Mouse (Mus musculus): ENCODE measurements around the gene Ccr9. TPM values are rescaled to one million over a fixed set of nuclear protein-coding genes. Genes with fewer than 3 reads are reported as not detected.
A peak's percentile ranks its signal among the peaks of the same experiment; 100 is the strongest.
"Not testable (repeated sequence)": the region's sequence is repeated elsewhere in the genome, so short reads cannot be mapped to it uniquely, and the experiment has no call there.

The Ccr9 gene
- polyA plus RNA-seq, 1 experiment from 2014 or later, result 0.23 TPM

DNA sequence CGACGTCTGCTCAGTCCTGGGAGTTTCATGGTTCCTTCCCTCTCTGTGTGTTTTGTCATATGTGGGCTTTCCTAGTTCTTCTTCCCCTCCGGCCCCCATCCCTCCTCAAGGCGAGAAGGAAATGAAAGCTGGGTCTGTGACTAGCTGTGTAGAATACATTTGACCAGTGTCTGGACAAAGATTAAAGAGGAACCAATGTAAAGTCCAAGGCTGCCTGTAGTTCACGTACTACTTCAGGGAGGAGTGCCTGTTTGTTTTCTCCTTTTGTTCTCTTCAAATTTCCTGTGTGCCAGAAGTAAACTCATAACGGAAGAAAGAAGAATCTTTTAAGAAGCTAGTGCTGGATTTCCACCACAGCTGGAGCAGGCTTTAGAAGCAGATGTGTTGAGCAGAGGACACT, 91.3 kb downstream of the Ccr9 start:
- H3K27me3 ChIP-seq (ENCODE audit: insufficient read depth, low read length), result no peaks in the 10 kb centered on the region
- no peak for DNase-seq

DNA sequence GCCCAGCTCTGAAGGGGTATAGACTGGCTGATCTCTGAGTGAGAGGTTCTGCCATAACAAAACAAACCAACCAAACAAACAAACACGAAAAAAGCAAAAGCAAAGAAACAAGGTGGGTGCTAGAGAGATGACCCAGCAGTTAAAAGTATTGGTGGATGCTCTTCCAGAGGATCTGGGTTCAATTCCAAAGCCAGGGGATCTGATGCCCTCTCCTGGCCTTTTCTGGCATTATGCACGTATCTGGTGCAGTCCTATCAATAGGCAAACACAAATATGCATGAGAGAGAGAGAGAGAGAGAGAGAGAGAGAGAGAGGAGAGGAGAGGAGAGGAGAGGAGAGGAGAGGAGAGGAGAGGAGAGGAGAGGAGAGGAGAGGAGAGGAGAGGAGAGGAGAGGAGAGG, 95.1 kb downstream of the Ccr9 start:
- H3K27me3 ChIP-seq (ENCODE audit: insufficient read depth, low read length); H3K4me3 ChIP-seq (ENCODE audit: low read depth, low read length); H3K4me1 ChIP-seq (ENCODE audit: insufficient read depth); H3K4me2 ChIP-seq (ENCODE audit: low read depth, low read length); DNase-seq; H3K27ac ChIP-seq (ENCODE audit: low read depth); H3K9ac ChIP-seq (replicated peaks); ATAC-seq; H3K36me3 ChIP-seq (replicated peaks; ENCODE audit: insufficient read depth, low read length); H3K9me3 ChIP-seq (ENCODE audit: low read length): not testable (repeated sequence)
- peak; percentile 55 for TF ChIP-seq CTCF (IDR thresholded peaks at IDR 0.05; ENCODE audit: low read depth)
- WGBS (ENCODE audit: insufficient replicate concordance), result 30% methylated on average over 2 of the region's 2 CpGs

More for the DNA sequence above, 91.3 kb downstream of the Ccr9 start:
- ATAC-seq, result 0 out of 2 replicates have a peak, but pooled peaks have one; percentile 21
- H3K4me1 ChIP-seq (ENCODE audit: insufficient read depth), result no peaks in the 10 kb centered on the region
- no peaks in the 10 kb centered on the region for H3K9me3 ChIP-seq (ENCODE audit: low read length)
- 0 out of 2 replicates have a peak overlapping the region, but pooled peaks have one; percentile 8 for H3K27ac ChIP-seq (ENCODE audit: low read depth)
- peak overlapping the region; percentile 16; the same call in 1 of the 2 replicates for H3K4me2 ChIP-seq (ENCODE audit: low read depth, low read length)
- no peaks in the 10 kb centered on the region for H3K36me3 ChIP-seq (replicated peaks; ENCODE audit: insufficient read depth, low read length)
- WGBS (ENCODE audit: insufficient replicate concordance), result 18% methylated on average over 6 of the region's 6 CpGs
- no peak for TF ChIP-seq CTCF (IDR thresholded peaks at IDR 0.05; ENCODE audit: low read depth)
- no peak for TF ChIP-seq EP300 (IDR thresholded peaks at IDR 0.05; ENCODE audit: low read depth)
- H3K4me3 ChIP-seq (ENCODE audit: low read depth, low read length), result no peak overlapping the region
- H3K9ac ChIP-seq (replicated peaks), result no peak overlapping the region

DNA sequence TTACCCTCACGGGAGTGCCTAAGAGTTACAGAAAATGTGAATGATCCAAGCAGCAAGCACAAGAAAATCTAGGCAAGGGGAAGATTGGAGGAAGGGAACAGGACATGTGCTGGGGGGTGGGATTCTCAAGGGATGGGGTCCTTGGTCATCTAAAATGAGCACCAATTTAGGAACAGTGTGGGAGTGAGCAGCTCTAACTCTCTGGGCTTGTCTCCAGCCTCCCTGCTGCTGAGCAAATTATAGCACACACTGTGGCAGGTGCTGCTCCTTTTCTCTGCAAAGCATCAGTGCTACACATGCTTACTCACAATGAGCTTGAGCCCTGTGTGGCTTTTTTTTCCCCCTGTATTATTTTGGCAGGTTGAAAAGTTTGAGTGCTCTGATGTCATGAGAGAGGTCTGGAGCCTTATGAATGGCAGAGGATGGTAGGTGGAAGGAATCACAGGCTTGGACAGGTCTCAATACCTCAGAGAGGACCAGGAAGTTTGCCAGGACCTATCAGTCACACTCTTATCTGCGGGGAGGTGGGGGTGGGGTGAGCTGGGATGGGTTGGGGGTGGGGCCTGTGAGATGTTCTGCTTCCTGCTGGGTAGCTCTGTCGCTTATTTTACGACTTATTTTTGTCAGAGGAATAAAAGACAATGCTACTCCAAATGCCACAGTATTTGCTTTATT, 110.8 kb downstream of the Ccr9 start:
- TF ChIP-seq EP300 (IDR thresholded peaks at IDR 0.05; ENCODE audit: low read depth), result no peak
- TF ChIP-seq CTCF (IDR thresholded peaks at IDR 0.05; ENCODE audit: low read depth), result no peak
- Histone ChIP-seq H3K27me3 (ENCODE audit: insufficient read depth, low read length) (no peaks in the 10 kb centered on the region), H3K4me3 (ENCODE audit: low read depth, low read length) (no peak overlapping the region), H3K9ac (replicated peaks) (no peak overlapping the region), H3K4me2 (ENCODE audit: low read depth, low read length) (no peak overlapping the region), H3K4me1 (ENCODE audit: insufficient read depth) (no peaks in the 10 kb centered on the region), H3K9me3 (ENCODE audit: low read length) (peaks cover 2% of the 10 kb centered on the region; the same call in 1 of the 2 replicates), H3K27ac (ENCODE audit: low read depth) (no peak overlapping the region), H3K36me3 (replicated peaks; ENCODE audit: insufficient read depth, low read length) (peaks cover 48% of the 10 kb centered on the region)
- DNase-seq, result no peak
- ATAC-seq, result no peak
- WGBS (ENCODE audit: insufficient replicate concordance), result 69% methylated on average over 4 of the region's 4 CpGs

DNA sequence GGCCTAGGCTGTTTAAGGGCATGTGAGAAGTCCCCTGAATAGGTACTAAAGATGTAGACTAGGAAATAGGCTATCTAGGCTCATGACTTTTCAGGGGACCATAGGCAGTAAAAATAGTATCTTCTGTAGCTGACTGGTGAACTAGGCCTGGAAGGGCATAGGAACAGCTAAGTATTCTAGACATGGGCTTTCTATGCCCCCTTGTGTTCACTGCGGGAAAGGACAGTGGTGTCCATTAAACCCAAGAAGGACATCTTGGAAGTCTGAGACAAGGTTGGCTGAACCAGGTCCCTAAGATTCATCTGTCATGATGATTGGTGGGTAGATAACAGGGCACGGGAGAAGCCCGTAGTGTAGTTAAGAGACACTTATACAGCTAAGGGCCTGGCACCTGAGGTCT, 117.9 kb downstream of the Ccr9 start:
- Histone ChIP-seq H3K9ac (replicated peaks) (no peak overlapping the region), H3K9me3 (ENCODE audit: low read length) (no peaks in the 10 kb centered on the region), H3K4me1 (ENCODE audit: insufficient read depth) (no peaks in the 10 kb centered on the region), H3K4me2 (ENCODE audit: low read depth, low read length) (no peak overlapping the region), H3K27me3 (ENCODE audit: insufficient read depth, low read length) (no peaks in the 10 kb centered on the region), H3K4me3 (ENCODE audit: low read depth, low read length) (no peak overlapping the region), H3K36me3 (replicated peaks; ENCODE audit: insufficient read depth, low read length) (peaks cover 86% of the 10 kb centered on the region), H3K27ac (ENCODE audit: low read depth) (no peak overlapping the region)
- WGBS (ENCODE audit: insufficient replicate concordance), result 78% methylated on average over 3 of the region's 3 CpGs
- ATAC-seq, result no peak
- TF ChIP-seq EP300 (IDR thresholded peaks at IDR 0.05; ENCODE audit: low read depth), result no peak
- peak; percentile 77 for TF ChIP-seq CTCF (IDR thresholded peaks at IDR 0.05; ENCODE audit: low read depth)
- peak; percentile 36 for DNase-seq

DNA sequence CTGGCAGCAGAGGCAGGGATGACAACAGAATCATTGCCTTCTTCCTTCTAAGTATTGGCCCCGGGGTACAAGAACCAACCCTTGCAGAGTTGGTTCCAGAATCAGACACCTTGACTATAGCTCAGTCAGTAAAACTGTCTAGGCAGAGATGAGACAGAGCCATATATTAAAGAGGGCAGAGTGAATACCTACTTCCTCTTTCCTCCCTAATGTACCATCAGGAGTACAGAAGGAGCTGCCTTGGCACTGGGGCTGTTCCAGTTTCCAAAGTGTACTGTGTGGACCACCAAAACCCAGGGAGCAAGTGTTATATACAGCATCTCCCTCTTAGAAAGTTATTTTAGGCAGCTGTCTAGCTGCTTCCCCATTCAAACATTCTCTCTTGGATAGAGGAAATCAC, 123.3 kb downstream of the Ccr9 start:
- WGBS (ENCODE audit: insufficient replicate concordance), result 91% methylated on average over 1 of the region's 1 CpGs
- H3K4me3 ChIP-seq (ENCODE audit: low read depth, low read length), result no peak overlapping the region
- no peak overlapping the region for H3K4me2 ChIP-seq (ENCODE audit: low read depth, low read length)
- H3K9ac ChIP-seq (replicated peaks), result no peak overlapping the region
- ATAC-seq (no peak), DNase-seq (no peak)
- TF ChIP-seq CTCF (IDR thresholded peaks at IDR 0.05; ENCODE audit: low read depth) (no peak), EP300 (IDR thresholded peaks at IDR 0.05; ENCODE audit: low read depth) (no peak)
- no peaks in the 10 kb centered on the region for H3K9me3 ChIP-seq (ENCODE audit: low read length)
- H3K36me3 ChIP-seq (replicated peaks; ENCODE audit: insufficient read depth, low read length), result peaks cover 52% of the 10 kb centered on the region
- no peaks in the 10 kb centered on the region for H3K4me1 ChIP-seq (ENCODE audit: insufficient read depth)
- no peak overlapping the region for H3K27ac ChIP-seq (ENCODE audit: low read depth)
- no peaks in the 10 kb centered on the region for H3K27me3 ChIP-seq (ENCODE audit: insufficient read depth, low read length)

DNA sequence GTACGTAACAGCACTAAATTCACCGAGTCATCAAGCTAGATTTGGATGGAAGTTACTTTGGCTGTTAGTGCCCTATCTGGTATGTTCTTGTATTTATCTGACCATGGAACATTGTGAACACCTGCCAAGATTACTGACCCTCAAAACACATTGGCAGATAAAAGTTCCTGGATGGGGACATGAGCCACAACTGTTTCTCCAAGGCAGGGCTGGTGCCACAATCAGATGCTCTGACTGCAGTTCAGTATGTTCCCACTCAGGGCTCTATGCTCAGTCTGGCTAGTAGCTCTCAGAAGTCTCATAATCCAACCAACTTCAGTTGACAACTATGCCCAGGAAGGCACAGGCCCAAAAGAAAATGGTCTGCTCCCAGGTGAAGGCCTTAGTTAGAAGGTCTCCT, 124.2 kb downstream of the Ccr9 start:
- DNase-seq, result no peak

More for the DNA sequence above, 124.2 kb downstream of the Ccr9 start:
- Histone ChIP-seq H3K4me2 (ENCODE audit: low read depth, low read length) (no peak overlapping the region), H3K4me1 (ENCODE audit: insufficient read depth) (no peaks in the 10 kb centered on the region), H3K36me3 (replicated peaks; ENCODE audit: insufficient read depth, low read length) (peaks cover 44% of the 10 kb centered on the region), H3K4me3 (ENCODE audit: low read depth, low read length) (no peak overlapping the region), H3K9ac (replicated peaks) (no peak overlapping the region), H3K9me3 (ENCODE audit: low read length) (no peaks in the 10 kb centered on the region), H3K27me3 (ENCODE audit: insufficient read depth, low read length) (no peaks in the 10 kb centered on the region), H3K27ac (ENCODE audit: low read depth) (no peak overlapping the region)
- 69% methylated on average over 2 of the region's 2 CpGs for WGBS (ENCODE audit: insufficient replicate concordance)
- TF ChIP-seq EP300 (IDR thresholded peaks at IDR 0.05; ENCODE audit: low read depth) (no peak), CTCF (IDR thresholded peaks at IDR 0.05; ENCODE audit: low read depth) (no peak)
- ATAC-seq, result no peak

Measured in liver, postnatal 0 days (tissue).